Mouse (Mus musculus) lung, postnatal 25 days (tissue): Measurements from ENCODE around the gene Gabbr1.
"Not testable (repeated sequence)": the region's sequence is repeated elsewhere in the genome, so short reads cannot be mapped to it uniquely, and the experiment has no call there.

Source experiments
- DNase-seq: peaks from one replicate; pipeline ENCODE4 v3.0.0; 2022; ENCODE audit warnings: low spot score

The Gabbr1 gene

DNA sequence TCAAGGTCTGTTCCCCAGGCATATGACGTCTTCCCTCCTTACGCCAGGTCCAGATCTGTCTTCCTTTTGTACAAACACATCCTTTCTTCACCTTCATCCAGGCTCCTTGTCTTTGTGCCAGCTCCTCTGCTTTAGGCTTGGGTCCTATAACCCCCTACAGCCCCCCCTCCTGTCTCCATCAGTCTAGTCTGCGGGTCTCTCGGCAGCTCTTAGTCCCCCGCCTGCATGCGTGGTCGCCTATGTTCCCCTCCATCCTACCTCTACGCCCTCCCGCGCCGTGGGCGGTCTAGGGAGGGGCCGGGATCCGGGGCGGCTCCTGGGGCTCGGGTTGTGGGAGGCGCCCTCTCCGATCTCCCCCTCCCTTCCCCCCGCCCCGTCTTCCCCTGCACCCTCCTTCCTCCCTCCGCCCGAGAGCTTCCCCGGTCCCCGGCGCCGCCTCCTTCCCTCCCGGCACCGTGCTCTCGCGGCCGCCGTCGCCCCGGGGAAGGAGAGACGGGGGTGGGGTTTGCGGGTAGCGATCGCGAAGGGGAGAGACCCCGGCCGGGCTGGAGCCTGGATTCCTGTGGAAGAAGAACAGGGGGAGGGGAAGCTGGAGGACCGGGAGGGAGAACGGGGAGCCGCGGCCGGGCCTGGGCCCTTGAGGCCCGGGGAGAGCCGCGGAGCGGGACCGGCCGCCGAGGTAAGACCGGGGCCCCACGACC lies at the start of gene Gabbr1:
TSS of gene Gabbr1 (plus strand) at position 356 of the 701 bp plus-strand sequence.
- peak; percentile 82 for DNase-seq

DNA sequence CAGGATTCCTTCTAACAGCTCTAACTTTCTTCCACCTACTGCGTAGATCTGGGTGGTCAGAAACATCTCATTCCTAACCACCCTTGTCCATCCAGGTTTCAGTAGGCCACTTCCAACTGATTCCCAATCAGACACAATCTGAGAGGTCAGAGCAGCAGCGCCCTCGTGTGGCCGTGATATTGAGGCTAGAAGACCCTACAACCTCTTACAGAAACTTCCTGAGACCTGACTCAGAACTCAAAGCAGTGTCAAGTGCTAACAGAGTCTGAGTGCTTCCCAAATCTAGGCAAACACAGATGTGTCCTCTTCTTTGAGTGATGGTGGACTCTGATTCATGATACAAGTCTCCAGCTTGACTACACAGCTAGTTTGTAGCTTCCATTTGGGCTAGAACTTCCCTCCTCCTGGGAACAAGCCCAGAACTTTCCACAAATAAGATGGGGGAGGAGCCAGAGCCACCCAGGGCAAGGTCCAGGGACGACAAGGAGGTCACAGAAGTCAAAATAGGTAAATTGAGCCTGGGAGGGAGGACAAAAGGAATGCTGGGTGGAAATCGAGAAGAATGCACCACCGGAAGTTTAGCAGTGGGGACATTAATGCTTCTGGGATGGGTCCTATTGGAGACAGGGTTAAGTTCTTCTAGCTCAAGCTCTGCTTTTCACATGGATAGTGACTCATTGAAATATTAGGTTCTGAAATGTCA lies 48.6 kb upstream of the Gabbr1 start:
- DNase-seq: peak; percentile 77

DNA sequence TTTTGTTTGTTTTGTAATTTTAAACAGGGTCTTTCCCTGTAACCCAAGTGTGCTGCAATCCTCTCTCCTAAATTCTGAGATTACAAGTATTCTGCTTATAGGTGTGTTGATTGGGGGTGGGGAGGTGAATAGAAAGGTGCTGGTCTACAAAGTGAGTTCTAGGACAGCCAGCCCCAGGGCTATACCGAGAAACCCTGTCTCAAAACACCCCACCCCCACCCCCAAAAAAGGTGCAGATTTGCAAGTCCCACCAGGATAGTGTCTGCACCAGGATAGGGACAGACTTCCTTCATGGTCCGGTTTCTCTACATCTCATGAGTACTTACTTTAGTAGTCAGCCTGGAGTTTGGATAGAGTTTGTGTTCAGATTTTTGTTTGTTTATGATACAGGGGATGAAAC lies 47.3 kb upstream of the Gabbr1 start:
- no peak for DNase-seq

DNA sequence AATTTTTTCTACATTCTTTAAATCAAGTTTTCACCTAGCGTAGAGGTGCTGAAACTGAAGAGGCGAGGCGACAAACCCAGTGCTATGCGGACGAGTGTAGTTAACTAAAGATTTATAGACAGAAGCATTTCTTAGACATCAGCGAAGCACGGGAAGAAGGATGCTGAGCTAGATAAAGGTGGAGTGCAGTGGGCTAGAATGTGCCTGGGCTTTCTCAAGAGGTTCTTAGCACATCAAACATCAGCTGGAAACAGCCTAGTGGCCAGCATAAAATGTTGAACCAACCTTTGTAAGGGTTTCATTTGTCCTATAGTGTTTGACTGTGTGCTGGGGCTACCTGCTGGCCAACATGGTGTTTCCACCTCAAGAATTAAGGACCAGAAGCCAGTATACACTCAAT lies 44.9 kb upstream of the Gabbr1 start, which contains the start of gene Zfp57:
TSS of gene Zfp57 (plus strand) at position 301 of the 400 bp plus-strand sequence.
- DNase-seq: no peak

GRCm38 (mm10) chr17:37002364-37003330 lies 43.1 kb upstream of the Gabbr1 start:
- peak; percentile 80 for DNase-seq

- no peak for DNase-seq
Observed at GRCm38 (mm10) chr17:37003366-37003765, 42.4 kb upstream of the Gabbr1 start.

DNA sequence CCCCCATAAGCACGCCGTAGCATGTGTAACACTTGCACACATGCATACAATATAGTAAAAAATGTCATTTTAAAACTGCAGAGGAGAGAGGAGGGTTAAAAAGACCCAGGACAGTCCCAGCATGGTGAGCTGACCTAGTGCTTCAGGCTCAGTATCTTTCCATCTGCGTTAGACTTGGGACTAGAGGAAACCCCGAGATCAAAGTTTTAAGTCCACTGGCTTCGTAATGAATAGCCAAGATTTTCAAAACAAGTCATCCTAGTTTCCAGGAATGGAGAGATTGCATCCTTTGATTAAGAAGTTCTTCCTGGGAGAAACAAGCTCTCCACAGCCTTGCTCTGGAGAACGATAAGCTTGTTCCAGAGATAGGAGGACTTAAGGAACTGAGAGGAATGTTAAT lies 37.6 kb upstream of the Gabbr1 start:
- no peak for DNase-seq

GRCm38 (mm10) chr17:37009460-37010042 lies 36.2 kb upstream of the Gabbr1 start:
- no peak for DNase-seq

GRCm38 (mm10) chr17:37011719-37012118 lies 34.0 kb upstream of the Gabbr1 start:
- no peak for DNase-seq

DNA sequence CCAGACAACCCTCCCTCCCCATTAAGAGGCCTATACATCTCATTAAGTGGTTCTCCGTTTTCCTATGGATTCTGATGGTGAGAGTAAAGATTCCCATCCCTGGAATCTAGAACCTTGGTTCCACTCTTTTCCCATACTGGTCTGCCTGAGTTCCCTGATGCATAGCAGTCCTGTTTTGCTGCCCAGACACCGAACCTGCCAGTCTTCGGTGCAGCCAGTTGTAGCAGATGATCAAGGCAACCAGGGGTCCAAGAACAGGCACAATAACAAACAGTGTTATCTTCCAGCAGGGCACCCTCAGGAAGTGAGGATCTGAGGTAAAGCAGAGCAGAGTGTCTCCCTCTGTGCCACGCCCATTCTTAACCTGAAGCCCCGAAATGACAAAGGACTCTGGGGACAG lies 33.6 kb upstream of the Gabbr1 start:
- no peak for DNase-seq

DNA sequence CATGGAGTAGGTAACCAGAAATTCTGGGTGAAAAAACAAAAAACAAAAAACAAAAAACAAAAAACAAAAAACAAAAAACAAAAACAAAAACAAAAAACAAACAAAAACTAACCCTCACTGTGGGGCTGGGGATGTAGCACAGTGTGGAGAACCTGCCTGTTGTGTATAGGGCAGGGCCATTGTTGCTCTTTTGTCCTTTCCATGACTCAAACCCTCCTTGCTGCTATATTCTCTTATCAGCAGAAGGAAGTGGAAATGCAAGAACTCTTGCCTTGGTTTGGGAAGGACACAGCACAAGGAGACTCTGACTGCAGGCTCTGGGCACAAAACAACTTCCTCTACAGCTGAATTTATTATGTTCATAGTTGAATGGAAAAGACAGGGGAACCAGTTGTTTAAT lies 29.4 kb upstream of the Gabbr1 start:
- DNase-seq: no peak

DNA sequence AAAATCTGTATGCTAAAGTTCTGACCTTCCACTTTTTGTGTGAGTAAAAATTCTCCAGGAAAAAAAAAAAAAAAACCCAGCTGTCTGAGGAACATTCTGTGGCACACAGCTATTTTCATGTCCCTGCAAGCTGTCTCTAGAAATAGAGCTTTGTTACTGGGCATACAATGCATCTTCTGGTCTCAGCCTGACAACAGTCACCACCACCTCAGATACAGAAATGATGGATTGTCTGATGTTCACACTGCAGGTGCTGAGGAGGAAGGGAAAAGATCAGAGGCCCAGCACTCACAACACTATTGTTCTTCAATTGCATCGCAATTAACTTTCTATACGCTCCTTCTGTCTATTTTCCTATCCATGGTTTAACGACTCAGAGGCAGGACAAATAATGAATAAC lies 27.4 kb upstream of the Gabbr1 start:
- DNase-seq: no peak

GRCm38 (mm10) chr17:37019242-37019641 lies 26.5 kb upstream of the Gabbr1 start:
- DNase-seq: not testable (repeated sequence)

GRCm38 (mm10) chr17:37022628-37023576 lies 22.9 kb upstream of the Gabbr1 start, which contains the start of gene Mog:
Mog (minus strand) TSS chr17:37023398.
- no peak for DNase-seq

- no peak for DNase-seq
Observed at GRCm38 (mm10) chr17:37026425-37026824, 19.3 kb upstream of the Gabbr1 start.

- no peak for DNase-seq
Observed at GRCm38 (mm10) chr17:37027486-37027885, 18.3 kb upstream of the Gabbr1 start.

DNA sequence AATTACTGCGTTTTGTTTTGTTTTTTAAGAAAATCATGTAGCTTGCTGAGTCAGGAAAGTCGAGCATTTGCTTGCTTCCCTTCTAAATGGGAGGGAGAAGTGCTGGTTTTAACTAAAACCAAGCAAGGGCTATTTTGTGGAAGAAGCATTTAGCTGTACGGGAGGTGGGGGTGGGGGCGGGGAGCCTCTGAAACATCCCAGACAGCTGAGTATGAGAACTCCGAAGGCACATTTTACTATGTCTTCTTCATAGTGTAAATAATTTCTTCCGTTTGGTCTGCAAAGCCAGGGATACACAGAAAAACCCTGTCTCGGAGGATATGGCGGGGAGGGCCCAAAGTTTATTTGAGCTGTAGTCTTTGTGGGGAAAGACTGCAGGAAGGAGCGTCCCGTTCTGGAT lies 17.6 kb upstream of the Gabbr1 start:
- DNase-seq: no peak

- peak; percentile 88 for DNase-seq
Observed at GRCm38 (mm10) chr17:37028683-37029120, 17.1 kb upstream of the Gabbr1 start.

DNA sequence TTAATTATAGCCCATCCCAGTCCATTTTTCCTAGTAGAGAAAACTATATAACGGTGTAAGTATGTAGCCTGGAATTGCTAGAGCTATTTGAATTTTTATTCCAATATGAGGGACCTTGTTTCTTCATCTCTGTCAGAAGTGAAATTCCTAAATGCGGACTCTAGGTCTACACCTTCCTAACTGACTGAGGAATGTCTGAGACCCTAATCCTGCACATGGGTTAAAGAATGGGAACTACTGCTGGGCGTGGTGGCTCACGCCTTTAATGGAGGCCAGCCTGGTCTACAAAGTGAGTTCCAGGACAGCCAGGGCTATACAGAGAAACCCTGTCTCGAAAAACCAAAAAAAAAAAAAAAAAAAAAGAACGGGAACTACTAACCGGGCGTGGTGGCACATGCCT lies 16.6 kb upstream of the Gabbr1 start:
- DNase-seq: no peak

- DNase-seq: no peak
Observed at GRCm38 (mm10) chr17:37039127-37039894, 6.5 kb upstream of the Gabbr1 start.
